Mouse (Mus musculus) adrenal gland, postnatal 14 days (tissue): ENCODE measurements around the gene Itga9. TPM values are rescaled to one million over a fixed set of nuclear protein-coding genes. Genes with fewer than 3 reads are reported as not detected.

Experiments
- DNase-seq: peaks from one replicate; pipeline ENCODE4 v3.0.0; 2021; ENCODE audit warnings: mixed read lengths
- total RNA-seq: library from RNA; stranded (reverse); gene quantifications from 2 replicates; pipeline ENCODE4 v1.2.3, GENCODE M21; 2021

The Itga9 gene
- total RNA-seq, 1 experiment from 2014 or later: 44.2 TPM

GRCm38 (mm10) chr9:118821220-118822185 lies 215.0 kb downstream of the Itga9 start:
- DNase-seq: peak; percentile 29

- no peak for DNase-seq
Measured at GRCm38 (mm10) chr9:118822186-118822555, 215.7 kb downstream of the Itga9 start.

GRCm38 (mm10) chr9:118822581-118822980 lies 216.1 kb downstream of the Itga9 start:
- no peak for DNase-seq

- DNase-seq: peak; percentile 45
Measured at GRCm38 (mm10) chr9:118831080-118831479, 224.6 kb downstream of the Itga9 start.

DNA sequence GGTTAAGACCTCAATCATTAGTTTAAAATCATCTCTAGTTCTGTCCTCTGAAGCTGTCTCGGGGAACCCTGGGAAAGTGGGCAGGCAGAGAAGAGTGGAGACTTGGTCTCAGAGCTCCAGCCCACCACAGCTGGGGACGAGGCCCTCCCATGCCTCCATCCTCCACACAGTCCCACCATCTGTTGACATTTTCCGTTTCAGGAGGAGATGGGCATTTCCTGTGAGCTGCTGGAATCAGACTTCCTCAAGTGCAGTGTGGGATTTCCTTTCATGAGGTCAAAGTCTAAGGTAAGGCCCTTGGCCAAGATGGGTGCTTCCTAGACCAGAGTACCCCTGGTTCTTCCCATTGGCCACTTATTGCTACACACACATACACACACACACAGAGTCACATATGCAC lies 226.0 kb downstream of the Itga9 start:
- DNase-seq: no peak

DNA sequence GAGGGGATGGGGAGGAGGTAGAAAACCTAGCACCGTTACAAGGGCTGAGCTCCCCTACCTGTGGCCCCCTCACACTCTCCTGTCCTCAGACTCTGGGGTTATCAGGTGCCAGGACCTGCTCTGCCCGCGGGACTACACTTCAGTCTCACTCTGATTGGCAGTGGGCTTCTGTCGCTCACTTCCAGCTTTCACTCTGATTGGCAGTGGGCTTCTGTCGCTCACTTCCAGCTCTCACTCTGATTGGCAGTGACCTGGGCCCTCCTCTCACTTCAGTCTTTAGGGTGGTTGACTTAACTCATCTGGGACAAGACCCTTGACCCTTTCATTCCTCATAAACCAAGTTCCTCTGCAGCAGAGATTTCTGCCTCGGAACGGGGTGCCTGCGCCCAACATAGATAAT lies 226.9 kb downstream of the Itga9 start:
- no peak for DNase-seq

GRCm38 (mm10) chr9:118838910-118839667 lies 232.6 kb downstream of the Itga9 start:
- DNase-seq: no peak

GRCm38 (mm10) chr9:118841247-118841646 lies 234.8 kb downstream of the Itga9 start:
- no peak for DNase-seq

DNA sequence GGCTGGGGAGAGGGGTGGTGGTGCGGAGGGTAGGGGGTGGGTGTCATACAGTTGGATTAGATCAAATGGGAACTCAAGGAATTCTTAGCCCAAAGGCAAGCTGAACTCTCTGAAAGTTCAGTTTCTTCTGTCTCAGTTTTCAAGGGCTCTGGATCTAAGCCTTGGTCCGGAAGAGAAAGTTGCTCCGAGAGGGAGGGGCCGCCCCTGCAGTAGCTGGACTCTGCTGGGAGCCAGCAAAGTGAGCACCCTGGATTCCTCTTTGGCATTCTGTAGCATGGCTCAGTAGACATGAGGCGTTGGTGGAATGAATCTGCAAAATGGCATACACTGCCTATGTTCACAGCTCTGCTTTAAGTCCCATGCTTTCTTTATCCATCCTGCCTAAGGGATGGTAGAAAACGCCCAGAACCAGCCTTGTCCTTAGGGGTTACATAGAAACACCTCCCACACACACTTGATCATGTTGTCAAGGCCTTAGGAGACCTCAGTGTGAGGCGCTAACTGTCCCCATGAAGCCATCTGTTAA lies 235.5 kb downstream of the Itga9 start:
- DNase-seq: no peak

DNA sequence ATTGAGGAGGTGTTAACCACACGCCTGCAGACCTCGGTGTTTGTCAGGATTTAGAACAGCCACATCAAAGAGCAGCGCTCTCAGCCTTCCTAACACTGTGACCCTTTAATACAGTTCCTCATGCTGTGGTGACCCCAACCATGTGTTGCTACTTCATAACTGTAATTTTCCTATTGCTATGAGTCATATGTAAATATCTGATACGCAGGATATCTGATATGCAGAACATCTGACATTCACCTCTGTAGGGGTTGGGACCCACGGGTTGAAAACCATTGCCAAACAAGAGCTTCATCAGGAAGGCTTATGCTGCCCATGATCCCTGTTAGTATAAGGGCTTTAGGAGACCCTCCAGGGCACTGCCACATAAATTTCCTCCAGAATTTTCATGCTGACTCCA lies 237.2 kb downstream of the Itga9 start:
- DNase-seq: no peak

GRCm38 (mm10) chr9:118845003-118845402 lies 238.5 kb downstream of the Itga9 start:
- no peak for DNase-seq

- no peak for DNase-seq
Measured at GRCm38 (mm10) chr9:118846766-118847165, 240.3 kb downstream of the Itga9 start.

GRCm38 (mm10) chr9:118856665-118857064 lies 250.2 kb downstream of the Itga9 start:
- no peak for DNase-seq

DNA sequence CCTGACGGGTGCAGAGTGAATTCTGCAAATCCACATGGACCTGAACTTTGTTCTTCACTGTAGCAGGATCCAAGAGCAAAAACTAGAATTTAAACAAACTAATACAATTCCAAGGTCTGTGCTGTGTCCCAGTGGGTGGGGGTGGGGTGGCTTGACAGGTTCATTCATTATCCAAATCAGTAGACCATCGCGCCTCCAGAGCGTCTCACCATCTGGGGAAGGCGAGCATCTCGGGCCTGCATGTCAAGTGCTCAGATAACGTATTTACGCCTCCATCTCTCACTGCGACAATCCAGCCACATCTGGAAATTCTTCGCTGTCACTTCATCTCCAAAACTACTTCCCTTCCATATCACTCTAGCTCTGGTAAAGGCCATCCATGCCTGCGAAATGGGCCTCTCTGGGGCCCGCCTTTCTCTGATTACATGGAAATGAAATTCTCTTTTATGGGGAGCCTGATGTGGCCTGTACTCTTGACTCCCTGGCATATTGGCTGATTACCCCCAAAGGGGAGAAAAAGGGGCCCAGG lies 254.2 kb downstream of the Itga9 start:
- DNase-seq: no peak

DNA sequence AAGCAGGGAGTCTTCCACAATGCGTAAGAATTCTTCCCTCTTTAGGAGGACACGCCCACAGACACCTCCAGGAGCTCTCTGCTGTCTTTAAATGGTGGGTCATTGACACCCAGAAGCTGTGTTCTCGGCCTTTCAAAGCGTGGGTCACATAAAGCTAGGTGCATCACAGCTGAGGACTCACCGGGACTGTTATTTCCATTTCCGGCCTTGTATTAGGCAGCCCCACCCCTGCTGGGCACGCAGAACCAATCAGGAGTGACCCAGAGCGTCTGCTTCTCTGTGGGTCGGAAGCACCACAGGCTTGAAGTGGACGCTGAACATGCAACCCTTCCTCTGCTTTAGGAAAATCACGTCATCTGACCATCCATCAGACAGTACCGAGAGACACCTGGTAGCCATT lies 255.7 kb downstream of the Itga9 start:
- no peak for DNase-seq

GRCm38 (mm10) chr9:118862852-118863260 lies 256.4 kb downstream of the Itga9 start:
- no peak for DNase-seq

- DNase-seq: no peak
Measured at GRCm38 (mm10) chr9:118863528-118863927, 257.0 kb downstream of the Itga9 start.

- DNase-seq: no peak
Measured at GRCm38 (mm10) chr9:118866949-118867348, 260.5 kb downstream of the Itga9 start.

- DNase-seq: no peak
Measured at GRCm38 (mm10) chr9:118867851-118868250, 261.4 kb downstream of the Itga9 start.

GRCm38 (mm10) chr9:118871089-118871488 lies 264.6 kb downstream of the Itga9 start:
- peak; percentile 77 for DNase-seq

DNA sequence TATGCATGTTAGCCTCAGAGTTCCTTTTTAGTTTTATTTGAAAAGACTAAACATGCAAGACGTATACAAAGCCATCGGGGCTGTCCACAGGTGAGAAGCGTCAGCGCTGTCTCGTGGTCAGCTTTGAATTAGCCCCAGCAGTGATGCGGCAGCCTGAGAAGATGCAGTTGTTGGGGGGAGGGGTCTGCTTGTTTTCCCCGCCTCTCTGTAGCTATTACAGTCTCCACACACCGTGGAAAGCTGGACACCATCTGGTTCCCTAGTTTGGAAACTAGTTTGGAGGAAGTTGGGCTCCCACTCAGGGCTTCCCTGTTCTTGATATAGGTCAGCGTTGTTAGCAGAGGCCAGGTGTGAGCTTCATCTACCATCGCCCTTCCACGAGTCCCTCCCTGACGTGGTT lies 266.5 kb downstream of the Itga9 start:
- no peak for DNase-seq

GRCm38 (mm10) chr9:118873596-118873995 lies 267.1 kb downstream of the Itga9 start:
- DNase-seq: peak; percentile 73

DNA sequence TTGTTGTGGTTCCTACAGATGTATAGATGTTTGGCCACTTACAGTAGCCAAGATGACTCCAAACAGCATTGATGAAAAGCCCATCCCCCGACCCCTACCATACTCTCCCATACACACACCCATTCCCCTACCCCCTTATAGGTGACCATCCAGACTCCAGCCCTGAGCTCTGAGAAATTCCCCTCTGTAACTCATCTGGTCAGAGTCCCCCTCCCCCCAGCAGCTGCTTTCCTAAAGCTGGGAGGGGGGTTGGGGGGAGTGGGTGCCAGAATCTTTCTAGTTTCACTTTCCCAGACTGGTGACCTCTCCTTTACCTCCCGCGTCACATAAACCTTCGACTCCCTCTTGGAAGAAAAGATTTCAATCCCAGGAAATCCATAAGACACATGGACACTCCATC lies 269.2 kb downstream of the Itga9 start:
- DNase-seq: no peak
